Mouse (Mus musculus): ENCODE results near the gene Tsen54.

The Tsen54 gene

DNA sequence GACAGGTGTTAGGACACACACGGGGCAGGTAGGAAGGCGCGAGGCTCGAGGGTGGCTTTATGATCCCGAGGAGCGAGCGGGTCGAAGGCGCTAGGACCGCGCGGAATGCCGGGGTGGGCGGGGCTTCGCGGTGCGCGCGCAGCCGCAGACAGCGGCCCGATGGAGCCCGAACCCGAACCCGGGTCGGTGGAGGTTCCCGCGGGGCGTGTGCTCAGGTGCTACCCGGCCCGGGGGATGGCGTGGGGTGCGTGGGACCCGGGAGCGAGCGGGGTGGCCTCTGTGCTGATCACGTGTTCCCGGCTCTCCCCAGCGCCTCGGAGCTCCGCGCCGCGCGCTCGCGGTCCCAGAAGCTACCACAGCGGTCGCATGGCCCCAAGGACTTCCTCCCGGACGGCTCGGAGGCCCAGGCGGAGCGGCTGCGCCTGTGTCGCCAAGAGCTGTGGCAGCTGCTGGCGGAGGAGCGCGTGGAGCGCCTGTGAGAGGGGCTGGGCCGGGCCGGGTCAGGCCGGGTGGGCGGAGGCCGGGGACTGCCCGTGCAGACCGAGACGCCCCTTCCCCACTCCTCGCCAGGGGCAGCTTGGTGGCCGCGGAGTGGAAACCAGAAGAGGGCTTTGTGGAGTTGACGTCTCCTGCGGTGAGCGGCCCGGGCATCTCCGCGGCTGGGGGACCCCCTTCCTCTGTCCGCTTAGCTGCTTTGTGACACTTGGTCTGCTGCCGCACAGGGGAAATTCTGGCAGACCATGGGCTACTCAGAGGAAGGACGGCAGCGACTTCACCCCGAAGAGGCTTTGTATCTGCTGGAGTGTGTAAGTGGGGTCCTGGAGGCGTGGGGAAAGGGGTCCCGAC, at the start of gene Tsen54:
Gene Tsen54, plus strand, starts transcription at position 120 of the 846 bp plus-strand sequence.
- in situ Hi-C loops (cut with MboI, MseI) = loop anchor here (5.0 kb wide), 2 partner anchors 88 to 193 kb away; no protein-coding TSS in a partner anchor

DNA sequence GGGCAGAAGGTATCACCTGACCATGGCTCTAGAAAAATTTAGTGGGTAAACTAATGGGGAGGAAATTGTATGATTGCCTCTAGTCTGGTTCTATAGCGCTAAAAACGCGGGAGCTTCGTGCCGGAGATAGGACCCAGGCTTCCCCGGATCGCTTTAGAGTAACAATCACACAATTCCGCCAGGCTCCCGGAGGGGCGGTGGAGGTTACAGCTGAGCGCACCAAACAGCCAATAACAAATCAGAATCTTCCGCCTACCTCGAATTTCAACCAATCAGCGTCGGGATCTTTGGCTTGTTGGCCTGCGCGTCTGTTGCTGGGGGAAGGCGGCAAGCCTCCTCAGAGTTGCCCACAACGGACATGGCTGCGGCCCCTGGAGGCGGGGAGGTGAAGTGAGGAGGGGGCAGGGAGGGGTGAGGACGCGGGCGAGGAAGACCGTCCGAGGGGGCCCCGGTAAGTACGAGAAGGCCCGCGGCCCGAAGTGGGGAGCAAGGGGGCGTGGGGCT, 49.4 kb upstream of the Tsen54 start, which contains the start of gene Tmem94:
Gene Tmem94, plus strand, starts transcription at position 331 of the 504 bp plus-strand sequence.
- in situ Hi-C loops (cut with MboI, MseI) = loop anchor here (5.0 kb wide), 1 partner anchor 642 kb away; no protein-coding TSS in a partner anchor

DNA sequence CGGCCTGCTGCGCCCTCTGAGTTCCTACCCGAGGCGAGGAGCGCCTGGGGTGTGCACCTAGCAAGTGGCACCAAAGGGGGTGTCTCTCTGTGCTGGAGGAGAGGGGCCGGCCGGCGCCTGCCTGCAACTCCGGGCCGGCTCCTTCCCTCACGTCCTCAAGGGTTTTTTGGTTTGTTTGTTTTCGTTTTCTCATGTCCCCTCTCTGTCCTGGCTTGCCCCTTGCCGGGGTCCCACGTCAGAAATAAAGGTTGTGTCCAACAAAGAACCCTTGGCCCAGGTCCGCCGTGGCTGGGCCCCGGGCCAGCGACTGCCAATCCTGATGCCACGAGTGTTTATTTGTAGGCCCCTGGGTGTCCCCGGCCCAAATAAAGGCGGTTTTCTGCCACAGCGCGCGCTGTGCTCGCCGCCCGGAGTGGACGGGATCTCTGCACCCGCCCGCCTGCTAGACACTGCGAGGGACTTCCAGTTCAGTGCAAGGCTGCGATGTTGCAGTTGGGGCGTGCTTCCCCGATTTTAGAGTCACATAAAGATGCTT, 48.9 kb upstream of the Tsen54 start:
- in situ Hi-C loops (cut with MboI, MseI) = loop anchor here (5.0 kb wide), 1 partner anchor 642 kb away; no protein-coding TSS in a partner anchor

DNA sequence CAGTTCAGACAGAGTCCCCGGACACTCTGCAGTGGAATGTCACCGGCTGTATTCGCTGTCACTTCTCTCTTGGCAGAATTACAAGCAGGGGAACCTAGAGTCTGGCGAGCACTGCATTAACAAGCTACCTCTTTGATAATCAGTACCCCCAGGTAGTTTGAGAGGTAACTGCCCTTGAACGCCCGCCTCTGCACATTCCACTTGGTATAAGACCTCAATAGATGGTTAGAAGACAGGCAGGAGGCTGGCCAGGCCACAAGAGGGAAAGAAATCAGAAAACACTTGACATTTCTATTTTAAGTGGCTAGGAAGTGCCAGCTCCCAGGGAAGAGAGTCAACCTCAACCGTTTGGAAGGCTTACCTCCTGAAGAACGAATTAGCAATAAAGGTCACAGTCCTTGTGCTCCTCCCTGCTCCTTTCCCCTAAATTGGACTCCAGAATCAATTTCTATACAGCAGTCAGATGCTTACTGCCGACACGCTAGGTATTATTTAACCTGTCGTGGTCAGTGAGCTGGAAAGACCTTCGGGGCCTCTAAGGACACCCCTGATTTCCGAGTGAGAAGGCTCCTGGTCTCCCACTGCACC, 48.1 kb upstream of the Tsen54 start:
- in situ Hi-C loops (cut with MboI, MseI) = loop anchor here (5.0 kb wide), 1 partner anchor 641 kb away; no protein-coding TSS in a partner anchor

DNA sequence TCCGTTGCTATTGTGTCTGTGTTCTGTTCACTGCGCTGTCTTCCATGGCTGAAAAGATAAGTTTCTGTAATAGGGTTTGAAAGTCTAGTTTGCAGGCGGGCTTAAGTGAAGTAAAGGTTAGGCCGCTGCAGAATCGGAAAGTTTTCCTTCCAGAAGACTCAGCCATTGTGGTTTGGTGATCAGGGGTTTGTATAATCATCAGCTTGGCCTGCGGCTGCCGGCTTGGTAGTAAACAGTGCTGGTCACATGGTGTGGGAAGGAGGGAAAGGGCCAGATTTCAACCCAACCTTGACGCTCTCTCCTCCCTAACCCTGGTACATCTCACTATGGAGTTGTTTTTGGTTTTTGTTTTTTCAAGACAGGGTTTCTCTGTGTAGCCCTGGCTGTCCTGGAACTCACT, 47.5 kb upstream of the Tsen54 start:
- in situ Hi-C loops (cut with MboI, MseI) = loop anchor here (5.0 kb wide), 1 partner anchor 640 kb away; no protein-coding TSS in a partner anchor

DNA sequence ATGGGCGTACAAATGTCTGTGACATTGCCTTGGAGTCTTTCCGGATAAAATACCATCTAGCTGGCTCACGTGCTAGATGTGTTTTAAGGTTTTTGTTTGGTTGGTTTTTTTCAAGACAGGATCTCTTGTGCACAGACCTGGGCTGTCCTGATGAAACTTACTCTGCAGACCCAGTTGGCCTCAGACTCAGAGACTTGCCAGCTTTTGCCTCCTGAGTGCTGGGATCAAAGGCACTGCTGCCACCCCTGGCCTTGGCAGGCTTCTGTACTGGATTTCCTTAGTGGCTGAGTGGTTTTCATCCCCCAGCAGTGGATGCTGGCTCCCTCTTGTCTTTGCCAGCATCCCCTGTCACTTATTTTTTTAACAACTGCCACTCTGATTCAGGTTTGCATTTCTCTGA, 45.6 kb upstream of the Tsen54 start:
- in situ Hi-C loops (cut with MboI, MseI) = loop anchor here (5.0 kb wide), 1 partner anchor 638 kb away; no protein-coding TSS in a partner anchor

DNA sequence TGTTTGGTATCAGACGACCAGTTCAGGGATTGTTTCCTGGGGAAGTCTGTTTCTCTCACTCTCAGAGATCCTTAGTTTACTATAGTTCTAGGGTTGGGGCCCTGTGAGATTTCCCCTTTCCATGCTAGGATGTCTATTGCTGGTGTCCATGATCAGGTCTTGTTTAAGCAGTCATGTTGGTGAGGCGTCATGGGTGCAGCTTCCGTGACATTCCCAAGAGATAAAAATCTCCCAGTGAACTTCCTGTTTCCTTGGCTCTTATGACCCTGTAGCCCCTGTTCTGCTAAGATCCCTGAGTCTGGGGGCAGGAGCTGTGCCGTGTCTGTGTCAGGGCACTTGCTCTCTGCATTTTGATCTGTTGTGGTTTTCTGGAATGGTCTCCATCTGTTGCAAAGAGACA, 39.9 kb upstream of the Tsen54 start:
- in situ Hi-C loops (cut with MboI, MseI) = no loop called here

DNA sequence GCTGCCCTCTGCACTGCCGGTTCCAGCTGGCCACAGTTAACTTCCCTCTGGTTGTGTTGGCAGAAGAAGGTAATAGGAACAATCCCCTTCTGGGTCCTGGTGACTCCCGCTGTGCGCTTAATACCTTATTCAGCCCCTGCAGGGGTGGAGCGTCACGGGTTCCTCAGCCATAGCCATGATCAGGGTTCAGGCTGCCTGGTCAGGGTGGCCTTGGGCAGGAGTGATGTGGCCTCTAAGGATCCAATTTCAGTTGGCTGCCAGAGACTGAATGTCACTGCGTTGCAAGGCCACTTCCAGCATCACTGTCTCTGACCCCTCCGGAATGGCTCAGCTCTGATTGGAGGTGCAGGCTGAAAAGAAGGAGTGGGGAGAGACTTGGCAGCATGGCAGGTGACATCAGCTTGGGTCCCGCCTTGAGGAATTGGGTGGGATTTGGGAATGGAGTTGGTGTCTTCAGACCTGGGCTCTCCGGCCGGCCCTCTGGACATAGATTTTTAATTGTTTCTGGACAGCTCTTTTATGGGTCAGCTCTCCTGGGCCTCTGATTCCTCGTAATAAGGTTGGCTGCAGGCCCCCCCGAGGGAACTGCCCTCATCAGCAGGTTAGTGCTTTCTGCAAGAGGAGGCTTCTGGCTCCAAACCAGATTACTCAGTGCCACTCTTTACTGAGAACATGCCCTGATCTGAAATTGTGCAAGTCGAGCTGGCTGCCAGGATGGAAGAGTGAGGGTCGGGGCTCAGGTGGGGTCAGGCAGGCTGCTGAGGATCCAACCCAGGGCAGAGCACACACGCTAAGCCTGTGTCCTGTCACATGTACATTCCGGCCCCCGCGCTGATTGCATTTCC, 38.5 kb upstream of the Tsen54 start:
- in situ Hi-C loops (cut with MboI, MseI) = no loop called here

DNA sequence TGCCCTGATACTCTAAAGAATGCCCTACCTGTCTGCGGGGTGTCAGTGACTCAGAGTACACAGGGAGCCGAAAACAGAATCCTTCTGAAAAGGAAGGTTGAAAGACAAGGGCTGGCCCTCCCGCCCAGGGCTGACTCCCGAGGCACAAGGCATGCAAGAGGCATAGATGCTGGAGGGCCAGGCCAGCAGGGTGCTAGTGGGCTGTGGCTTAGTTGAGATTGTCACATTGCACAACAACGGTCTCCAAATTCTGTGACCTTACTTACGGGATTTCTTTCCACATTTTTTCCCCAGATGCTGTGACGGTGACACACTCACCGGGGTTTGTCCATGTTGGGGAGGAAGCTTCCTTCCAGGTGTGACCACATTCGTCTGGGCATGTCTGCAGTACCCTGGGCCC, 37.6 kb upstream of the Tsen54 start:
- in situ Hi-C loops (cut with MboI, MseI) = no loop called here

DNA sequence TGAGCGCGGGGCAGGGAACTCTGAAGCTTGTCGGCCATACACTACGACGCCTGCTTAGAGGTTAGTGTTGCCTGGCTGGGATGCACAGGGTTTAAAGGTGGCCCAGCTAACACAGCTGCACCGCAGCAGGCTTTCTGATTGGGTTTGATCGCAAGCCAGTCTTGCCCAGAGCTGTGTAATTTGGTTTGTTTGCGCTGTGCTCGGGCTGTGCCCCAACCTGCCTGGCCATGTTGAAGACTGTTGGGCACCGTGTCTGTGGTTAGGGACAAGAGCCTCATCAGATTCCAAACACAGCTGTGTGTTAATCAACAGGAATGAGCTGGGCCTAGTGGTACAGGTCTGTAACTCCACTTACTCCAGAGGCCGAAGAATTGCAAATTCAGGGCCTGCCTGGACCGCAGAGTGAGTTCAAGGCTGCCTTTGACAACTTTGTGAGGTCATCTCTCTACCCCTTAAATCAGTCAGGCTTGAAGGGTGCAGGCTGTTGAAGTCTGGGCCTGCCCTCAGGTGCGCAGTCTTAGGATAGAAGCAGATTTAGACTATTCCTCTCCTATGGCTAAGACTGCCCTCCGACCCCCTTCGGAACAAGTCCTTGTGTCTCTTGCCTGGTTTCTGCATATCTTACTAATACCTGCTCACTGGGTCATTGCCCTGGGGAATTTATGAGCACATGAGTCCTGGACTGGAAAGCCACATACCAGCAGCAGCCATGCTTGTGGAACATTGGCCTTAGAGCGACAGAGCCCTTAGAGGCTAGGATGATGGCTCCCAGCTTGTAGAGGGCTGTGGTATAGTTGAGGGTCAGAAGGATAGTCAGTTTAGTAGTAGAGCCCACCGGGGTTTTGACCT, 36.8 kb upstream of the Tsen54 start:
- in situ Hi-C loops (cut with MboI, MseI) = no loop called here

DNA sequence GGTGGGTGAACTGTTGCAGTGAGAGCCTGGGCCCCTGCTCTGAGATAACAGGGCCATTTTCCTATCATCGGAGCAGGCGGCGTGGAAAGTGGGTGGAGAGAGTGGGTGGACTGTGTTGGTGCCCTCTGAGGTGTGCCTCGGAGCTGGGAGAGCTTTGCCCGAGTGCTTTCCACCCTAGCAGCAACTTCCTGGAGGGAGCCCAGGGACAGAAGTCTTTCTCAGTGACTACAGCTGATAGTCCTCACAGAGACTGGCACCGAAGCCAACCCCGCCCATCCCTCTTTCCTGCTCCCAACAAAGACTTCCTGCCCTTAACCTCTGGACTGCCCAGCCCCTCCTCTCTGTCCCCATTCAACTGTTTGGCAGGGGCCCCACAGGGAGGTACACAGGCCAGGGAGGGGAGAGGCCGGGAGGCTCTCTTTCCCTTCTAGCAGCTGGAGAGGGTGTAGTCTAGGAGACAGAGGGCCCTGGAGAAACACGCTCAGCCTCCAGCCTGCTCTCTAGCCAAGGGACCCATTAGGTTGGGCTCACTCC, 35.4 kb upstream of the Tsen54 start:
- in situ Hi-C loops (cut with MboI, MseI) = no loop called here

DNA sequence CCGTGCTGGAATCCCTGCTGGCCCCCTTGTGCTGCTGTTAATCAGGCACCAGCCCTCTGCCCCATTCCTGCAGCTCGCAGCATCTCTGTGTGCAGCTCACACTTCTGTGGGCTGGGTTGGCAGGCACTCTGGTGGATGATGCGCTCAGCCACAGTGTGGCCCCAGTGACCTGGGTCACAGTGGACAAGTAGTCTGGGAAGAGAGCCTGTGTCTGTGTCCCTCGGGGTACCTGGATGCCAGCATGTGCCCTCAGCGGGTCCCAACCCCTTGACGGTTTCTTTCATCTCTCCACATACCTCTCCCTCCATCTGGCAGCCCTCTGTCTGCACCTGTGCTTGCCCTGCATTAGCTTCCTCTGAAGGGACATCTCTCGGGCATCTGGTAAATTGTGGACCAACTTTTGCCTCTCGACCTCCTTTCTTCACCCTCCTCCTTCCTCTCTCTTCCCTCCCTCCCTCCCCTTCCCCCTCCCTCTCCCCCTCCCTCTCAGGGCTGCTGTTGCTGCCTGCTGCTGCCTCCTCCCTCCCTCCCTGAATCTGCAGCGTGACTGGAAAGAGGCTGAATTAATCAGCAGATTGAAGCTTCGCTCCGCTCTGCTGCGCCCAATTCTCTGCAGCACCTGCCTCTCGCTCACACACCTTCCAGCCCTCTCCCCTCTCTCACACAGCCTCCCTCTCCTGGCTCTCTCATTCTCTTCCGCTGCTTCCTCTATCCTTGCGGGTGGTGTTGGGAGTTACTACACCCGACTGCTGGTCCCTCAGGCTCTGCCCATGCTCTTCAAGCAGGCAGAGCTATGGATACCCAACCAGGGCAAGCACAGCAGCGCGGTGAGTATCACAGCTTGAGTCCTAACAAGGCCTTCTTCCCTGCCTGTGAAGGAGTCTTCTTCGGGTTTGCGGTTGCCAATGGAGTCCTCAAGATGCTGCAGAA, 34.1 kb upstream of the Tsen54 start:
- in situ Hi-C loops (cut with MboI, MseI) = no loop called here

DNA sequence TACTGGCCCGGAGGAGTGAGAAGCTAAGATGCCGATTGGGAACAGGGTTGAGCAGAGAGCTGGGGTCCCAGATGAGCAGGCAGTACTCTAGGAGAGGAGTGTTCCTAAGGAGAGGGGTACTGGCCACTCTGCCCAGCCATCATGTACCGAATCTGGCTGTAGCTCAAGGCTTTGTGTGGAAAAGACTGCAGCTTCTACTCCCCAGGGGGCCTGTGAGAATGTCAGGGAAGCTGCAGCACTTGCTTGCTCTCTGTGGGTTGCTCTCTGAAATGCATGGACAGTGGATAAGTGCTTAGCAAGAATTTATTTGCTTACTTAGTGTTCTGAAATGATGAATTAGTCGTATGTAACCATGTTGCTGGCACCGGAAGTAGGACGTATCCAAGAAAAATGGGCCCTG, 28.1 kb upstream of the Tsen54 start:
- in situ Hi-C loops (cut with MboI, MseI) = loop anchor here (5.0 kb wide), 1 partner anchor 66 kb away; no protein-coding TSS in a partner anchor

DNA sequence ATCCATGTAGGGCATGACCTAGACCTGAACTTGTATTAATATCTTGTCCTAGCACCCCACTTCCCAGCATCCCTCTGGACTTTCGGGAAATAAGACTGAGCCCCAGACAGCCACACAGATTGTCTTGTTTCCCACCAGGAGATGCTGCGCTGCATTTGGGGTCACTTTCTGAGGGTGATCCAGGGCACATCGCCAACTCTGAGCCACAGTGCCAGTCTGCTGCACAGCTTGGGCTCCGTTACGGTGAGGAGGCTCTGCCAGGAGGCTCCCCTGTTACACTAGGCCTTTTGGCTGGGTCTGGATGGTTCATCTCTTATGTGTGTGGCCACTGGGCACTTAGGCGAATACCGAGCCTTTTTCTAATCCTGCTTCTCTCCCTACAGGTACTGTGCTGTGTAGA, 24.7 kb upstream of the Tsen54 start:
- in situ Hi-C loops (cut with MboI, MseI) = loop anchor here (5.0 kb wide), 1 partner anchor 63 kb away; no protein-coding TSS in a partner anchor

DNA sequence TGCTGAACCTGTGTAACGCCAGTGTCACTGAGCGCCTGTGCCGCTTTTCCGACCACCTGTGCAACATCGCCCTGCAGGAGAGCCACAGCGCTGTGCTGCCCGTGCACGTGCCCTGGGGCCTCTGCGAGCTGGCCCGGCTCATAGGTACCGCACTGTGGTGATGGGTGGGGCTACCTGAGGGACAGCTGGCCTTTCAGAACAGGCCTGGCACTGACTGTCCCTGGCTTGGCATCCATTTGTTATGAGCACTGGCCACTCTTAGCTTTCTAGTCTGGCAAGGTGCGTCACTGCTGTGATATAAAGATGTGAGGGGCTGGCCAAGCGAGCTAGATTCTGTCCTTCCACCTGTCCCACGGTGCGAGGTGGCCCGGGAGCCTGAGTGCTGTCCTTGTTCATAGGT, 22.6 kb upstream of the Tsen54 start:
- in situ Hi-C loops (cut with MboI, MseI) = no loop called here

DNA sequence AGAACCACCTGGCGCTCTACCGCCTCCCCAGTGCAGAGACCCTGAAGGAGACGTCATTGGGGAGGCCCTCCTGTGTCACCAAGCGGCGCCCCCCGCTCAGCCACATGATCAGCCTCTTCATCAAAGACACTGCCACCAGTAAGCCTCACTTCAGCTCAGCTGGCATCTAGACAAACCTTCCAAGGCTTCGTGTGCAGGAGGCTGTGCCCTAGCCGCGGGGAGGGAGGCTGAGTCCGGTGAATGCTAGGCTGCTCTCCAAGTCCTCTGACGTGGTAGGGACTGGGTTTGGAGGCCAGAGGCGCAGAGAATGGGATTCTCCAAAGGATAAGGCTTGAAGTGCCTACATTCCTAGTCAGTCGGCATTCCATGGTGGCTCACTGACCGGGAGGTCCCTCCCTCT, 22.2 kb upstream of the Tsen54 start:
- in situ Hi-C loops (cut with MboI, MseI) = no loop called here

DNA sequence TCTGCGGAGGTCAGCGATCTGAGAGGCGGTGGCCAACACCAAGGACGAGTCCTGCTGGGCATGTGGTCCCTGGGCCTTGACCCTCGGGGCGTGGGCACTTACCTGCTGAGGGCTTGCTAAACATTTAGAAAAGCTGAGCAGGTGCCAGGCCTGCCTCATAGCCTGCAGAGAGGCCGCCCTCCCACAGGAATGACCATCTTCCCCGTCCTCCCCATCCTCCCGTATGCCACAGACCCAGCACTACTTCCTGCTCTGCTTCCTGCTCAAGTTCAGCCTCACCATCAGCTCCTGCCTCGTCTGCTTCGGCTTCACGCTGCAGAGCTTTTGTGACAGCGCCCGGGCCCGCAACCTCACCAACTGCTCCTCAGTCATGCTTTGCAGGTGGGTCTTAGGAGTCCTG, 17.6 kb upstream of the Tsen54 start:
- in situ Hi-C loops (cut with MboI, MseI) = no loop called here

DNA sequence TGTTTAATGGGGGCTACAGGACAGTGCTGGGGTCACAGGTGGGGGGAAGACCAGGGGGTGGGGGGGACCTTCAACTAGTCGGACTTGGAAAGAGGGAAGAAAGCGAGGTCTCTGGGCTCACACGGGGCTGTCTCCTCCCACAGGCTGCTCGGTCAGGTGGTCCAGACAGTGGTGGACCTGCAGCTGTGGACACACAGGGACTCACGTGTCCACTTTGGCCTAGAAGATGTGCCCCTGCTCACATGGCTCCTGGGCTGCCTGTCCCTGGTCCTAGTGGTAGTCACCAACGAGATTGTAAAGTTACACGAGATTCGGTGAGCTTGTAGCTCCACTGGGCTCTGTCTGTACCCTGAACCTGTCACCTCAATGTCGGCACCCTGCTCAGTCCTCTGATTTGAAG, 16.9 kb upstream of the Tsen54 start:
- in situ Hi-C loops (cut with MboI, MseI) = no loop called here

DNA sequence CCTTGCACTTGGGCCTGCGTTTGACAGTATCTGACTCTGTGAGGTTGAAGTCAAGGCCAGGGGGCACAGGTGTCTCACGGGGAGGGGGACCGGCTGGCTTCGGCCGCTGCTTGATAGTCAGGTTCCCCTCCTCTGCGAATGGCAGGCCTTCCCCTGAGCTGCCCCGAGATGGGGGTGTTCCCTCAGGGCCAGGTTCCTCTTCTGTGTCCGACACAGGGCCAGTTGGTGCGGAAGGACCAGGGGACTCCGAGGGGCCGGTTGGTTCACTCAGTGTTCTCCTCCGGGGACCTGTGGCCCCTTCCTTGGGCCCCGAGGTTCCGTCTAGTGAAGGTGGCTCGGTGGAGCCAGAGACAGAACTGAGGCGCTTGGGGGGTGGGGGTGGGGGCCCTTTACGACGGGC, 13.5 kb upstream of the Tsen54 start:
- in situ Hi-C loops (cut with MboI, MseI) = no loop called here
